Mouse (Mus musculus): Measurements from ENCODE around the gene Gm11733.

Gene Gm11733

DNA sequence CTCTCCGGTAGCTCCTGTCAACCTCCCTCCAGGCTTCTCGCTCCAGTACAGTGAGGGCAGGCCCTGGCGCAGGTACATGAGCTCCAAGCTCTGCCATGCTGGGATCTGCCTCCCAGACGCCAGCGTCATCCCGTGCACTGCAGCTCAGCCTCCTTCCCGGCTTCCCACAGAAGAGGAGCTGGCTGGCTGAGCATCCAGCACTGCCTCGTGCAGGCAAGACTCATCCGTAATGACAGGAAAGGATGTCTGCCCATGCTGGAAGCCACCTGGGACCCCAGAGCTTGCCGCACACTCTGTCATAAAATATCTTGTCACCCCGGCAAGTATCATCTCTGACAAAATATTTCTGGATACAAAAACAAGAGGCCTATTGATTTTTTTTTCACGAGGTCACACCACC is at the start of gene Gm11733:
Gene Gm11733, plus strand, starts transcription at position 171 of the 400 bp plus-strand sequence.
- DNase-seq (ENCODE audit: low spot score in 2 of 2), result no peak

DNA sequence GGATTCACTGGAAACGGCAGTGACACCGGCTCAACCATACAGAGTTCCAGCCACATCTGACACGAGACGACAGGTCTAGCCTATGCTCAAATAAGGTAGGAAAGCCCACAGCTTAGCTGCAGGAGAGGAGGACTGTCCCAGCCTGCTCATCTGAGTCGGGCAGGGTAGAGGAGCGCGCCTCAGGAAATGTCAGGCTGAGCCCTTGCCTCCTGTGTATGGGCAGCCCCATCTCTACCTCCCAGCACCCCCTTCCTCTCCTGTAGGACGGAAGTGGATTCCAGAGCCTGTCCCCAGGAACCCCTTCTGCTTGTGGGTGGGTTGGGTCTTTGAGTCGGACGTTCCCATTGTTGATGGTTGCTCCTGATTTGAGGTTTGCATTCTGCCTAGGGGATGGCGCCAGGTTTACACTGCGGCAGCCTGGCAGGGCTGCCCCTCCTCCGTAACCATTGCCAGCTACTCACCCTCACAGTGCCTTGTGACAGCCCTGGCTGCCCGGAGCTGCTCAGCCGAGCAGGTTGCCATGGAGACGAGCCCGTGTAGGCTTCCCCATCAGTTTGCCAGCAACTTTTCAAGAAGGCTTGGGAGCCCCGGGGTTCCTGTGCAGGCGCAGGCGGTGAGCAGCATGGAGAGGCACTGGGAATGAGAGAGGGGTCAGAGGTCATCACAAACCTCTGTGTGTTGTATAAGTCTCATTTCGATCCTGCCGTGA is 47.6 kb upstream of the Gm11733 start:
- no peak for DNase-seq (ENCODE audit: low spot score in 2 of 2)

DNA sequence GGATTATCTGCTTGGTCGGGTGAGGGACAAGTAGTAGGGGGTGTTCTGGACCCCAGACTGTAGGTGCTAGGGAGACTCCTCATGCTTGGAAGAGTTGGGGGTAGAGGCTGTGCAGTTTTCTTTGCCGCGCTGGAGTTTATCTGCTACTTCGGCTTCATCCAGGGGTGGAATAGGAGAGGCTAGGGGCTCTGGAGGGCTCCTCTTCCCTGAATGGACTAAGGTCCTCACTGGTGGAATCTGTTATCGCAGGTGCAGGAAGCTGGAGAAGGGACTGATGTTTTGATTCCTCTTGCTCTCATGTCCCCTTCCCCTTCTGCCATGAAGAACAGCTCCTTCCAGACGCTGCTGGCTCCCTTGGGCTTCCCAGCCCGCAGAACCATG is 47.1 kb upstream of the Gm11733 start:
- no peak for DNase-seq (ENCODE audit: low spot score in 2 of 2)

DNA sequence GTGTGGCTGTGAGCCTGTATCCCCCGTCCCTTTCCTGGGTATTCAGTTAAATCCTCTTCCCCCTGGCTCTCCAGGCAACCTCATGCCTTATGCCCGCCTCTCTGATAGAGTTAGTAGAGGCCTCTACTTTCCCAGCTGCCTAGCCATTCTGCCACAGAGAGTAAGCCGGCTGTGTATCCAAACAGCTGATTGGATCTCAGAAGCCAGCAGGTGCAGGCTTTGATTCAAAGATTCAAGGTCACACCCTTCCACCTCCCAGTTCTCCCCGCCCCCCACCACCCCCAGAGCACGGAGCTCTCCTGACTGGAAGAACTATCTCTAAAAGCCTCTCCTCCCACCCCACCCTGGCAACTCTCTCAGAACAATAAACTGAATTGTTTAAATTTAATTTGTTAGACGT is 45.8 kb upstream of the Gm11733 start:
- DNase-seq (ENCODE audit: low spot score in 2 of 2), result no peak

DNA sequence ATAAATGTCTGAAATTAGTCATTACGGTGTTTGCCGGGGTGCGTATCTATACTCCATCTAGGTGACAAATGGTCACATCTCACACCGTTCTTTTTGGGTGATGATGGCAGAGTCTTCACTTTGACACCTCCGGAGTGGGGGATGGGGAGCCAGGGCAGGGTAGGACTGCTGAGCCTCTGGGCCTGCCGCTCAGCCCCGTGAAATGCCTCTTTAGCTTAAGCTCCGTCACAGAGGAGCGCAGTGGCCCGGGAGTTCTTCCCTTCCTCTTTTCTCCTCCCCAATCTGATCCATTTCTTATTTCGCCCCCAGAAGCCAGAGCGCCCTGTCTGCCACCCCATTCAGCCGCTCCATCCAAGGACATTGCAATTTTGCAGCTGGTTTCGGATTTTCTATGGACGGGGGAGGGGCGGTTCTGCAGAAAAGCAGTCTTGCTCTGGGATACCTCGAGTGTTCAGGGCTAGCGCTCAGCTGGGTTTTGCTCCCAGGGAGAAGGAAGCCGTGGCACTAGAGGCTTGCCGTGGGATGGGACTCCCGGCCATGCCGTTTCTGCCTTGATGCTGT is 43.2 kb upstream of the Gm11733 start:
- DNase-seq (ENCODE audit: low spot score in 2 of 2), result no peak

DNA sequence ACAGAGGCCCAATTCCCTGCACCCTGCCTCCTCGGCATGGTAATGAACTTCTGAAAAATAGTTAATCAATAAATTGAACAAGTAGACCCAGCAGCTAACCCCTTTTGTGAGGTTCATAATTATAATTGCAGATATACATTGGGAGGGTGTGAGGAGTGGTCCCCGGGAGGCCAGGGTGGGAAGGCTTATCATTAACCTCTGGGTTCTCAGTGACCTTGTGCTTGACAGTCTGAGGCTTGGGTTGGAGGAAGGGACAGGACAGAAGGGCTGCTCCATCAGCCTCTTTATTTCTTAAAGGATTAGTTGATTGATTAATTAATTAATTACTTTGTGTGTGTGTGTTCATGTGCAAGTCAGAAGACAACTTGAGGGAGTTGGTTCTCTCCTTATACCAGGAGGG is 40.1 kb upstream of the Gm11733 start:
- no peak for DNase-seq (ENCODE audit: low spot score in 2 of 2)

DNA sequence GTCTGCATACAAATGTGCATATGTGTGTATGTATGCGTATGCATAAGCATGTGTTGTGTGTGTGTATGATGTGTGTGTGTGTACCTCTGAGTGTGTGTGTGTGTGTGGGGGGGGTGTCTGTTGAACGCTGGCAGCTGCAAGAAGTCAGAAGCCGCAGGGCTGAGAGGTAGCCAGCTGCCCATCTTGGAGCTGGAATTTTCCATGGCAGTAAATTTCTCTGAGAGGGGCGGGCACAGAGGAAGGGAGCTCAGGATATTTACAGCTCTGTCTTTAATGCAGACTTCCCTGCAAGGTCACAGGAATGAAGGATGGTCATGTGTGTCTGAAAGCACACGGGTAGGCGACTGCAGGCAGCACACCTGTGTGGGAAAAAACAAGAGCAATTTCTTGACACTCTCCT is 38.5 kb upstream of the Gm11733 start:
- DNase-seq (ENCODE audit: low spot score in 2 of 2), result no peak

DNA sequence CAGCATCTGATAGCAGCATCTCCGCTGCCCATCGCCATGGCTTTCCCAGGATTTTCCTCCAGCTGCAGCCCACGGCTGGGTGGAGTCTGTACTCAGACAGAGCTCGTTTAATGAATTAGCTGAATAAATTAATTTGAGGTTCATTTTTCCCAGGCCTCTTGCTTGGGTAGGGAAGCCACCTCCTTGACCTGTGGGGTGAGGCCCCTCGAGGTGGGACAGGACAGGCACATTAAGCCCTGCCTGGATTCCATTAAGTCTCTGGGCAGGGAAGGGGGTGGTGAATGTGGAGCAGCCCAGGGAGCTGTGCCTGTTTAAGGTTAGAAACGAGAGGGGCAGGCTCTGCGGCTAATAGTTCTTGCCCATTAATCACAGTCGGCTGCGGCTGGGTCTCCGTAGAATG is 30.1 kb upstream of the Gm11733 start:
- no peak for DNase-seq (ENCODE audit: low spot score in 2 of 2)

DNA sequence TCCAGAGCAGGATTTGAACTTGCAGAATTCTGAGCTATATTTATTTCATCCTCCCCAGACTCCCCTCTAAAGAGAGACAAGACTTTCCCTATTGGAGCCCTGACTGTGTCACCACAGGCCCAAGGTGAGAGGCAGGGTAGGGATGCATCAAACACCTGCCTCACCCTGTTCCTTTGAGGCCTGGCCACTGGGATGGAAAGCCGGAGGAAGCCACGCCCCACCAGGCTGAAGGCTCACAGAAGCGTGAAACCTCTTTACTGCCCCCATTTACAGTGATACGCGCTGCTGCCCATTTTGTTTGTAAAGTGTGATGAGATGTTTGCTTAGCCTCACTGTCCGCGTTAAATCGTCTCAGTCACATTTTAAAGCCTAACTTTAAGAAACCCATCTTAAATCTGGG is 25.0 kb upstream of the Gm11733 start:
- DNase-seq (ENCODE audit: low spot score in 2 of 2), result peak; percentile 9 to 27

DNA sequence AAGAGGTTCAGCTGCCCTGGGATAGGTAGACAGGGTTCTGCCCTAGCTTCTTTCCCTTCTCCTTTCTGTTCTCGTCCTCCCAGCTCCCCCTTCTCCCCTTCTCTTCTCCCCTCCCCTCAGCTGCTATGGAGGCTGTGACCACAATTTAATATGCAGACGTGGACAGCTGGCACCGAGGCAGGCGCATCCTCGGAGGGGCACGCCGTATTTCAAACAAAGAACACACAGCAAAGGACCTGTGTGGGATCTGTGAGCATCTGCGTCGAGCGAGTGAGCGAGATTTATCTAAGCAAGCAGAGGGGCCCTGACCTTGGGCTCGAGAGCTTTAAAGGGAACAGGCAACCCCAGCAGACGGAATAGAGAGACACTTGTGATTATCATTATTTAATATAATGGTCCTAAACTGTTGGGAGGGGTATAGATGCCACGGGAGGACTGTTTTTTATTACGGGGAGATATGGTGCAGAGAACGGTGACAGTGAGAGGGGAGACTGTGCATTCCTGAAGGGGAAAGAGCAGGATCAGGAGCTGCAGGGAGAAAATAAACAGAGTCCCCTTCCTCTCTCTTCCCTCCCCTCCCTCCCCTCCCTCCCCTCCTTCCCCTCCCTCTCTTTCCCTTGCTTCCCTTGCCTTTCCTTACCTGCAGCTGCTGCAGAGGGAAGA is 21.8 kb upstream of the Gm11733 start:
- no peak for DNase-seq (ENCODE audit: low spot score in 2 of 2)

DNA sequence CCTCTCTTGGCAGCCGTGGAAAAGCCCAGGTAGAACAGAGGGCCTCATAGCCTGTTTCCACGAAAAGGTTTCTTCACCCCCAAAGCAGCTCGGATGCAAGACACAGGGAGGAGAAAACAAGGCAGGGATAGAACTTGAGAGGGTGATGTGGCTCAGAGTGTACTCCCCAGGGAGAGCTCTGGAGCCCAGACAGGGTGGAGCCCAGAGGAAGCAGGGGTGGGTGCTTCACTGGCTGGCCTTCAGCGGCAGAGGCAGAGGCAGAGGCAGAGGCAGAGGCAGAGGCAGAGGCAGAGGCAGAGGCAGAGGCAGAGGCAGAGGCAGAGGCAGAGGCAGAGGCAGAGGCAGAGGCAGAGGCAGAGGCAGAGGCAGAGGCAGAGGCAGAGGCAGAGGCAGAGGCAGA is 20.8 kb upstream of the Gm11733 start:
- DNase-seq (ENCODE audit: low spot score in 2 of 2), result peak; percentile 56 to 65

DNA sequence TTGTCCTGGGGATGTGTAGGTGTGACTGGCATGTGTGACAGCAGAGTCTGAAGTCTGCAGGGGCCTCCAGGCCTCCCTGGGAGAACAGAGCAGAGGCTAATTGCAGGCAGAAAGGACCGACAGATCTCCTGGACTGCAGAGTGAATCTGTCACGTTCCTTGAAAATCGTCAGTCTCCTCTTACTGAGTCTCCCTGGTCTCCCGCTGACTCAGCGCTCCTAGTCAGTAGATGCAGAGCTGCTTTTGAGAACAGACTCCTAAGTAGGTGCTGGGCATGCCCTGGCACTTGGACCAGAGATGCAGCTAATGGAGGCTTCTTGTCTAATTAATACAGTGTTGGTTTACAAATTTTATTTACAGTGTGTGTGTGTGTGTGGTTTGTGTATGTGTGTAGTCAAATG is 17.9 kb upstream of the Gm11733 start:
- DNase-seq (ENCODE audit: low spot score in 2 of 2), result no peak

DNA sequence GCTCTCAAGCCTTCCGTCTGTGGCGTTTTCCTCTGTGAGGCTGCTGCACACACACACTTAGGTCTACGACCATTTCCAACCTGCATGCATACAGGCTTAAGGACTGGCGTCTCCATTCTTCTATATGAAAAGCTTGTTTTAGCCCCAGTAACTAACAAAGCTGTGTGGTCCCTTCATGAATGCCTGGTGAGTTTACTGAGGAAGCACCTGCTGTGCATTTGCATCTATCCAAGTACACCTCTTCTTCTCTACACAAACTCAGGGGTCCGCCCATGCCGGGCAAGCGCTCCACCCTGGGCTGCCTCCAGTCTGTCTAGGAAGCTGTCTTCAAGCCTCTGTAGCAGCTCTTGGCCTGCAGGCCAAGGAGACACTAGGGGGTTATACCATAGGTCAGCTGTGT is 17.3 kb upstream of the Gm11733 start:
- no peak for DNase-seq (ENCODE audit: low spot score in 2 of 2)

DNA sequence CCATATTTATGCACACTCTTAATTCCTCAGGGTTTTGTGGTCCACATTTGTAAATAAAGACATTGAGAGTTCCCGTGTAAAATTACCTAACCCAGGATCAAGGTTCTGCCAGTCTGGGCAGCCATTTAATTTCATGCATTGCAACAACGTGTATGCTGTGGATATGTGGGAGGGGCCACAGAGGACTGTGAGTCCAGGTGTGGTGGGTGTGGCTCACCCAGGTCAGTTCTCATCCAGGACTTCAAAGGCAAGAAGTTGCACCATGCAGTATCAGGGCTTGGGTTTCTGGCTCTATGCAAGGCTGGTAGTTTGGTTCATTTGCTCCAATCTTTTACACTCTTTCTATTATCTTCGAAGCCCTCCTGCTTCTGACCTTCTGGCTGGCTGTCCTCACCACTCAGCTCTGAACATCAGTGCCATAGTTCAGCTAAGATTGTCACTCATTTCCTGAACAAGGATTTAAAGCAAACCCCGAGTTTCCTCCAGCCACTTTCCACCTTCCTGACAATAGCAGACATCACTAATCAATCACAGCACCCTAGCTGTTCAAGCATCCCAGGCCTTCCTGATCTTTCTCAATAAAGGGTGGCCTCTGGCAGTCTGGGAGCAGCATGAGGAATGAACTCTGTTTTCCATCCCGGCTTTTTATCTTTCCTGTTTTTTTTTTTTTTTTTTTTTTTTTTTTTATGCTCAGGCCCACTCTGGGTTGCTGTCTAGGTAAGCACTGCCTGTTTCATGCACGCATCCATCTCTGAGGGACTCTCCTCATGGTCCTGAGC is 15.4 kb upstream of the Gm11733 start:
- no peak for DNase-seq (ENCODE audit: low spot score in 2 of 2)

DNA sequence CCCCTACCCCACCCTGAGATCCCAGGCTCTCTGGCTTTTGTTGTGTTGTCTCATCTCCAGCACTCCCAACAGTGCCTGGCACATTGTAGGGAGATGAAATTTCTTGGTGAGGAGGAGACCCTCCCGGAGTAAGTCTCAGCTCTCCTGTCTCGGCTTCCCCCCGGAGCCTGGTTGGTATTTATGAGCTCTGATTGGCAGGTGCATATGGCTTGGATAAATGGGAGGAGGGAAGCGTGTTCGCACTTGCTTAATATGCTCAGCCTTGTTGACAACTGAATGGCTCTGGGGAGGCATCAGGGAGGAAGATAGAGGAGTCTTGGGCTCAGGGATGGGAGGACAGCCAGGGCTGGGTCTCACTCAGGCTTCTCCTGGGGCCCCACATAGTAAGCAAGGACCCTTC is 14.4 kb upstream of the Gm11733 start:
- DNase-seq (ENCODE audit: low spot score in 2 of 2), result no peak

DNA sequence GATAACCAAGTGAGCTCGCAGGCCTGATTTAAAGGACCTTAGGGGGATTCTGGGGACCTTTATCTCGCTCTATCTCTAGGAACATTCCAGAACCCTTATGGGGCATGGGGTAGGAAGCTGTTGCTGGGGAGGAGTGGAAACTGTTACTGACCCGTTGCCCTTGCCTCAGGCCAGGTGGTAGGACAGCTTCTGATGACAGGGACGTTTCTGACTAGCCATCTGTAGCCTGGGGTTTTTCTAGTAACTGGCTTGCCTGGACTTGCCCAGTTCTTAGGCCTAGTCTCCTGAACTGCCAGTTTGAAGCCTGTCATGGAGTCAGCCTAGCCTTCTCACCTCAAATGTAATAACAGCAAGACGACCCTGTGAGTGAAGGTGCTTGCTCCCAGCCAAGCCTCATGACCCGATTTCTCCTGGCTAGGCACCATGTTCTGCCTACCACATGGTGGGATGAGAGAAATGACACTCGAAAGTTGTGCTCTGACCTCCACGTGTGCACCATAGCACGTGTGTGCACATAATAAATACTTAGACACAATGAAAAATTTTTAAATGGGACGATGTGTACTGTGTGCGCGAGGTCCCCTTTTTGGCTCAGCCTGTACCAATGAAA is 13.5 kb upstream of the Gm11733 start:
- no peak for DNase-seq (ENCODE audit: low spot score in 2 of 2)

DNA sequence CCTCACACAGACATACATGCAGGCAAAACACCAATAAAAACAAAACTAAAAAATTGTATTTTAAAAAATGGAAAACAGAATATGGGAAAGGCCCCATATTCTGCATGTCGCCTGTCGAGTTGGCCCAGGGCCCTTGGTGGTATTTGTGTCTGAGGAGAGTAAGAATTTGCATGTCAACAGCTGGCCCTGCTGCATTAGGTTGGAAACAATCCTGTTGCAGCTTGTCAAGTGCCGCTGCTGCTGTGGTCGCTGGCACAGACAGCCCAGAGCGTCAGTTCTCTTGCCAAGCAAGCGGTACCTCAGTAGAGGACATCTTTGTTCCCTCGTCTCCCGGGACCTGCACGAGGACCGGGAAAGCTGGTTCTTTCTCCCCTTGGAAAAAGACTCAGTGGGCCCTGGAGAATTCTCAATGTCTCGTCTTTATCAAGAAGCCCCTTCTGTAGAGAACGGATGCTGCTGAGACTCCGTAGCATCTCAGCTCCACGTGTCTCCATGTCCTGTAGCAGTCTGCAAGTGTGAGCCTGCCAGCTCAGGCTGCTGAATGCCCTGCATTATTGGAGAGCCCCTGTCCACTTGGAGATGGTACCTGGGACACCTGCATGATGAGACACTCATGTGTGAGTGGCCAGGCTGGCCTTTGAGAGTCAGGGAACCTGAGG is 12.4 kb upstream of the Gm11733 start:
- DNase-seq (ENCODE audit: low spot score in 2 of 2), result no peak

DNA sequence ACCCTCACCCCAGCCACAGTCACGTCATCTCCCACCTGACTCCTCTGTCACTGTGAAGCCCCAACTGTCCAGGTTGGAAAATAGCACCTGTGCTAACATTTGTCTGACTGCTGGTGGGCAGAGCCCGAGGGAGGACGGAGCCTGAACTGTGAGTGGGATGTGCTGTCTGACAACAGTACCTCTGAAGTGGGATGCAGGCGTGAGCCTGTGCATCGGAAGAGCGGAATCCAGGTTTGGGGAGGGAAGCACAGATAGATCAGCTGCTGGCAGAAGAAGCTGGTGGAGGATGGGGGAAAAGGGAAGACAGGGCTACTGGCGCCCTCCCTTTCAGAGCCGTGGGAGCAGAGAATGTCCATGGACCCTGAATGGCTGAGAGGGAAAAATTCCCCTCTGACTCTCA is 11.3 kb upstream of the Gm11733 start:
- DNase-seq (ENCODE audit: low spot score in 2 of 2), result no peak

DNA sequence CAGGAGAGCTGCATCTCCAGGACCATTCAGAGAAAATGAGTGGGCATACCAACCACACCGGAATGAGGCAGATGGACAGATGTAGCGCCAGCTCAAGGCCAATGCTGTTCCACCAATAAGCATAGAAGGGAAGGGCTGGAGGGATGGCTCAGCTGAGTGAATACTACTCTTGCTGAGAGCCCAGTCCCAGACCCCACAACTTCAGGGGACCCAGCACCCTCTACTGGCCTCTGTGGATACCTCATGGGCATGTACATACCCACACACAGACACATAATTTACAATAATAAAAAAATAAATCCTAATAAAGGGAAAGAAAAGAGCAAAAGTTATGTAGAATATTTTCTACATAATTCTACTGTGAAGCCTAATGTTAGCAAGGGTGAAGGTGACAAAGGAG is 9.0 kb upstream of the Gm11733 start:
- no peak for DNase-seq (ENCODE audit: low spot score in 2 of 2)

DNA sequence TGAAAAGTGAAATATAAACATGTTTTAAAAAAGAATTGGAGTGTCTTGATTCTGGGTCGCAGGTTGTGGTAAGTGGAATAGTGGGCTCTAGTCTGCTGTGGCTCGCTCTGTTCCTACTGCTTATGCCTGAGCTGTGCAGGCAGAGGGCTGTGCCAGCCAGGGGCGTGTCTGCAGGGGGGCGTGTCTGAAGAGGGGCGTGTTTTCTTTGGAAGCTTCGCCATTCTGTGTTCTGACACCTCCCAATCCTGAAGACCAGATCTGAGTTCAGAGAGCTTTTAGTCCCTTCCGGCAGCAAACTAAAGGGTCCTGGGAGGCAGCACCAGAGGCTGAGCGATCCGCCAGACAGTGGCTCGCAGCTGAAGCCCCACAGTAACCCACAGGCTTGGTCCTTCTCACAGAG is 8.5 kb upstream of the Gm11733 start:
- no peak for DNase-seq (ENCODE audit: low spot score in 2 of 2)

DNA sequence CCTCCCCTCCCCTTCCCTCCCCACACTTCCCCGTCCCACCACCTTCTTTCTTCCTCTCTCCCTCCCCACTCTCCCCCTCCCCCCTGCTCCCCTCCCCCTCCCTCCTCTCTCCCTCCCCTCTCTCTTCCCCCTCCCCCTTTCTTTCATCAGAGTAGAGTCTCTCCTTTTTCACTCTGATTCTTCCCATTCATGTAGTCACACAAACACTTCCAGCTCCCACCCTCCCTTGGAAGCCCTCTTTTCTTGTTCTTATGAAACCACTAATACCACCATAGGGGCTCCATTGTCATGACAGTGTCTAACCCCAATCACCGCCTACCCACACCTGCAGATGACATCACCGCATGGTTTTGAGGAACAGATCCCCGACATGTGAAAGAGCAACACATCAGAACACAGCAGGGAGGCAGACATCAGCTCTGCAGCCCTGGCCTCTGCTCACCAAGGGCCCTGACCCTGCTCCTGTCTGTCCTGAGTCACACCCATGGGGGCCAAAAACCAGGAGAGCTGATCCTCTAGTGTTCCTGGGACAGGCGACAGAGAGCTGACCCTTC is 7.5 kb upstream of the Gm11733 start:
- peak; percentile 23 to 27 for DNase-seq (ENCODE audit: low spot score in 2 of 2)
